Mouse (Mus musculus) kidney, adult 2 months (tissue): ENCODE data around the gene Susd6.

Experiments used
- CTCF ChIP-seq: fragments of 200-500 bp; conservative IDR thresholded peaks from 2 replicates; pipeline ENCODE4 v1.5.1; 2011; ENCODE audit warnings: low read depth, mild to moderate bottlenecking, control low read depth, low read length, moderate library complexity, mixed read lengths; ENCODE audit not compliant: insufficient read depth, insufficient read length
- POLR2A ChIP-seq: fragments of 200-500 bp; IDR thresholded peaks from one replicate; pipeline ENCODE4 v1.6.1; 2011; ENCODE audit warnings: low read depth, low read length, control low read depth

DNA sequence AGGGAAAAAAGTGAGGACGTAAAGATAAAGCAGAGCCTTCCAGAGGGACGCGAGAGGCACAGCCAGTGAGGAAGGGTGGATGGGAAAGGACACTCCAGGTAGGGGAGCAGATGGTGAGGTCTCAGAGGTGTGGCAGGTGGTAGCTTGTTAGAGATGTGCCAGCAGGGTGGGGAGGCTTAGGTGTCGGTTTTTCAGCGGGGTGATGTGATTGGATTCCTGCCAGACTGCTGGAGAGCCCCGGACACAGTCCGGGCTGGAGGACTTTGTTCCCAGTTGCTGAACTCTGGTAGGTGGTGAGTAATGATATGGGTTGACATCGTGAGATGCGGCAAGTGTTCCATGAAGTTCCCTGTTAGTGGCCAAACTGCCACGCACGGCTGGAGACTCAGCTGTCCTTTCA, 2.7 kb upstream of the Susd6 start:
- TF ChIP-seq CTCF, result no peak
- TF ChIP-seq POLR2A, result no peak
